Mouse (Mus musculus) stomach, postnatal 0 days (tissue): Measurements from ENCODE around the gene Sema6d.

Source experiments
- CTCF ChIP-seq: IDR thresholded peaks from 2 replicates; pipeline ENCODE4 v1.5.1; 2016; ENCODE audit warnings: antibody characterized with exemption, low read depth, mild to moderate bottlenecking, moderate library complexity
- EP300 ChIP-seq: optimal IDR thresholded peaks from 2 replicates; pipeline ENCODE3; 2016; ENCODE audit warnings: antibody characterized with exemption

DNA sequence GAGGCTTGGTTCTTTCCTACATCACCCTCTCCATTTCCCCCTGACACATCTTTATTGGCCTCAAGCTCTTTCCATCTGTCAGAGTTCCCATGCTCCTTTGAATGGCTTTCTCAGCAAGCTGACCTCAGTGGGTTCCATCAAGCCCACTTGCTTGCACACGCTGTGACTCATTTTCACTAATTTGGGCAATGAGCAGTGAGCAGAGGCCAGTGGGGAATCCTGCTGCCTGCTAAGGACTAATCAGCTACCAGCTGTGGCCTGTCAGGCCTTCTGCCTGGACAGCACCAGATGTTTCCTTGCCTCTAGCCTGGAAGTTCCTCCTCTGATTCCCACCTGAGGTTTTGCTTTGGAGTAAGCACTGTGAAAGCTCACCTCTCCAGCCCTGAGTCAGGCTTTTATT lies 168.3 kb downstream of the Sema6d start:
- TF ChIP-seq CTCF (no peak), EP300 (no peak)
